Mouse (Mus musculus) neural tube, embryonic 11.5 days (tissue): ENCODE data around the gene Cckbr. TPM values are rescaled to one million over a fixed set of nuclear protein-coding genes. Genes with fewer than 3 reads are reported as not detected.

Experiments
- ATAC-seq: fragments of 200-750 bp; cut with Nextera tagmentation; 2 replicates; pipeline ENCODE4 v1.8.0; 2017; ENCODE audit warnings: moderate number of reproducible peaks, mild to moderate bottlenecking, moderate TSS enrichment, moderate library complexity; ENCODE audit not compliant: insufficient read depth, low FRiP score, low TSS enrichment
- DNase-seq: peaks from one replicate; pipeline ENCODE4 v3.0.0-alpha.2; 2015; ENCODE audit warnings: low spot score
- H3K27ac ChIP-seq: fragments of 300-500 bp; sonication (generic); 2 replicates; pipeline ENCODE4 v1.5.1; 2014; ENCODE audit warnings: low read depth, mild to moderate bottlenecking, low read length
- H3K27me3 ChIP-seq: fragments of 300-500 bp; sonication (generic); 2 replicates; pipeline ENCODE4 v1.6.1; 2014; ENCODE audit warnings: mild to moderate bottlenecking, low read length, mixed read lengths; ENCODE audit not compliant: control insufficient read depth, insufficient read depth
- H3K36me3 ChIP-seq: fragments of 300-500 bp; sonication (generic); 2 replicates; pipeline ENCODE4 v1.6.1; 2014; ENCODE audit warnings: mild to moderate bottlenecking, low read length, moderate library complexity, mixed read lengths; ENCODE audit not compliant: control insufficient read depth, insufficient read depth
- H3K4me1 ChIP-seq: fragments of 300-500 bp; sonication (generic); 2 replicates; pipeline ENCODE4 v1.6.1; 2014; ENCODE audit warnings: low read length, mixed read lengths; ENCODE audit not compliant: control insufficient read depth, insufficient read depth
- H3K4me2 ChIP-seq: fragments of 300-500 bp; sonication (generic); 2 replicates; pipeline ENCODE4 v1.6.1; 2014; ENCODE audit warnings: low read depth, mild to moderate bottlenecking, moderate library complexity
- H3K4me3 ChIP-seq: fragments of 300-500 bp; sonication (generic); 2 replicates; pipeline ENCODE4 v1.5.1; 2014; ENCODE audit warnings: low read depth, low read length
- H3K9ac ChIP-seq: fragments of 300-500 bp; sonication (generic); 2 replicates; pipeline ENCODE4 v1.6.1; 2014; ENCODE audit warnings: mild to moderate bottlenecking, low read length
- H3K9me3 ChIP-seq: fragments of 300-500 bp; sonication (generic); 2 replicates; pipeline ENCODE4 v1.6.1; 2016; ENCODE audit warnings: low read length; ENCODE audit not compliant: control insufficient read depth
- WGBS: fragments of 180-500 bp; shearing (Covaris S2); extraction: QIAGEN DNeasy Blood & Tissue Kit; methylation state at CpG from one replicate; pipeline ENCODE4 v1.1.7; 2014; 5-methylcytosine and 5-hydroxymethylcytosine counted together
- polyA plus RNA-seq: library from polyadenylated mRNA; unstranded; fragments of >200 nt; fragmentation: Nextera tagmentation; extraction: Ambion mirVana; gene quantifications from 2 replicates; pipeline ENCODE4 v1.2.1, GENCODE M21; 2014

Cckbr gene
- polyA plus RNA-seq, 1 experiment from 2014 or later, result not detected

DNA sequence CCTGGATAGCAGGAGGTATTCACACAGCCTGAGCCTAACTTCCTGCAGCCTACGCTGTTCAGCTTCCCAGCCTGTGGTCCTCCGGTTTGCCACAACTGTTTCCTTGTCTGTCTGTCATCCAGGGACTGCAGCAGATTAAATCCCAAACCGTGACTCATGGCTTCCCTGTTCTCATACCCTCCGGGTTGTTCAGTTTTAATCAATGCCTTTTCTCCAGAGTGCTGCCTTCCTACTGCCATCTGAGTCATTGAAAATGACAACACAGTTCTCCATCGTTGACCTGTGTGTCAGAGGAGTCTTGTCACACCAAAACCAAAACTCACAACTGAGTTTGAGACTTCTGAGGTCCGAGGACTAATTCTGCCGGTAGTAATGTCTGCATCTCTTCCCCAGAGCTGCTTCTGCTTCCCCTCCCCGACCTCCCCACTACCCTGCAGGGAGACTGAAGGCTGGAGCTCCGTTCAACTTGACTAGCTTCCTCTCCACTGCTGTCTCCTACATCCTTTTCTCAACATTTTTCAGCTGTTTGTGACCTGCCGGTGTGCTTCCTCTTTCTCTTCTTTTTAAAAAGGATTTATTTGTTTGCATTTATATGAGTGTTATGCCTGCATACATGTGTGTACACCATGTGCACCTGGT is 73.4 kb downstream of the Cckbr start:
- Histone ChIP-seq H3K27me3 (no peaks in the 10 kb centered on the region), H3K4me2 (no peak overlapping the region), H3K4me3 (no peak overlapping the region), H3K9ac (no peak overlapping the region), H3K4me1 (no peaks in the 10 kb centered on the region), H3K9me3 (no peaks in the 10 kb centered on the region), H3K36me3 (no peaks in the 10 kb centered on the region), H3K27ac (no peak overlapping the region)
- ATAC-seq (no peak), DNase-seq (no peak)
- WGBS, result 66% methylated on average over 10 of the region's 10 CpGs

DNA sequence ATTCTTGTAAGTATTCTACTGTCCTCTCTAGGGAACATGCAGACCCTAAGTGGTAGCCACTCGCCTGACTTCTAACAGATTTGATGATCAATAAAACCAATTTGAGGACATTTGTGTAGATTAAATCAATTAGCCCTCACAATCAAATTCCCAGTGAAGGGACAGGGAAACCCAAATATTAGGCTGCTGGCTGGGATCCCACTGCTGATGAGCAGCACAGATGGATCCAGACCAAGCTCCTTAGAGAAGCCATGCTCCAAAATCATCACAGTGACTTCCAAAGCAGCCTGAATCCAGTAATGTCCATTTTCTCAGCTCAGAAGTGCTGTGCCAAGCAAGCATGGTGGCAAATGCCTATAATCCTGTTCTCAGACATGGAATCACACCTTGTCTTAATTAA is 74.1 kb downstream of the Cckbr start:
- Histone ChIP-seq H3K36me3 (no peaks in the 10 kb centered on the region), H3K27ac (no peak overlapping the region), H3K4me1 (no peaks in the 10 kb centered on the region), H3K9me3 (no peaks in the 10 kb centered on the region), H3K4me3 (no peak overlapping the region), H3K9ac (no peak overlapping the region), H3K27me3 (no peaks in the 10 kb centered on the region), H3K4me2 (no peak overlapping the region)
- ATAC-seq (no peak), DNase-seq (no peak)
- 91% methylated on average over 1 of the region's 1 CpGs for WGBS

DNA sequence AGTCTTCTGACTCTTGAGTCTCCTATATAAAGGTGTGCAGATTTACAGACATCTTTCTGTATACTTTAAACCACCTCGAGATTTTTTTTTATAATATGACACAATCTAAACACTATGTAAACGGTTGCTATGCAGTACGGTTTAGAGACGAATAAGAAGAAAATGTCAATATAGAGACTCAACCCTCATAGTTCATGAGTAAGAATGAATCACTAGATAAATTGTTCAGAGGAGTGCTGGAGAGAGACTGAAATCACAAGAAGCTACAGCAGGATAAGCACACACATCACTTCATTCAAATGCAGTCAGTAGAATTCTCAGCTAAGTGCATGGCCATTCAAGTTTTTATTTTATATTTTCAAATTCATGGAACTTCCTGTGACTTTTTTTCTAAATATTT is 76.5 kb downstream of the Cckbr start:
- Histone ChIP-seq H3K9ac (no peak overlapping the region), H3K36me3 (no peaks in the 10 kb centered on the region), H3K4me1 (no peaks in the 10 kb centered on the region), H3K27ac (no peak overlapping the region), H3K9me3 (no peaks in the 10 kb centered on the region), H3K4me2 (no peak overlapping the region), H3K27me3 (no peaks in the 10 kb centered on the region), H3K4me3 (no peak overlapping the region)
- ATAC-seq (no peak), DNase-seq (no peak)
- 94% methylated on average over 4 of the region's 4 CpGs for WGBS

DNA sequence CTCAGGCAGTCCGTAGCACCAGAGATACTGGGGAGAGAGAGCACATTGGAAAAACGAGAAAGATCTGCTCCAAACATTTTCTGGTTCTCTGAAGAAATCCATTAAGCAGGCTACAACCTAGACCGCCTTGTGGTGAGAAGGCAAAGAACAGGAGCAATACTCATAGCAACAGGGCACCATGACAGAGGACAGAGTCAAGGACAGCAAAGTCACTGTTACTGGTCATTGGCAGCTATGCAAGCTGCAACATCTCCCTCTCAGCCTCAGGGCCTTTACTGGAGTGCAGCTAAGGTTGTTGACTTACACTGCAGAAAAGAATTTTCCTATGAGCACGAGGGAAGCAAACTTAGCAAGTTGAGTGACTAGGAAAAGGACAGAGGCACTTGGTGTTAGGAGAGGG is 81.7 kb downstream of the Cckbr start:
- WGBS, result 73% methylated on average over 4 of the region's 4 CpGs
- no peak overlapping the region for H3K4me3 ChIP-seq
- no peak for ATAC-seq
- H3K9me3 ChIP-seq, result no peaks in the 10 kb centered on the region
- no peaks in the 10 kb centered on the region for H3K4me1 ChIP-seq
- H3K27me3 ChIP-seq, result no peaks in the 10 kb centered on the region
- H3K4me2 ChIP-seq, result no peak overlapping the region
- H3K27ac ChIP-seq, result no peak overlapping the region
- no peaks in the 10 kb centered on the region for H3K36me3 ChIP-seq
- no peak overlapping the region for H3K9ac ChIP-seq
- no peak for DNase-seq

DNA sequence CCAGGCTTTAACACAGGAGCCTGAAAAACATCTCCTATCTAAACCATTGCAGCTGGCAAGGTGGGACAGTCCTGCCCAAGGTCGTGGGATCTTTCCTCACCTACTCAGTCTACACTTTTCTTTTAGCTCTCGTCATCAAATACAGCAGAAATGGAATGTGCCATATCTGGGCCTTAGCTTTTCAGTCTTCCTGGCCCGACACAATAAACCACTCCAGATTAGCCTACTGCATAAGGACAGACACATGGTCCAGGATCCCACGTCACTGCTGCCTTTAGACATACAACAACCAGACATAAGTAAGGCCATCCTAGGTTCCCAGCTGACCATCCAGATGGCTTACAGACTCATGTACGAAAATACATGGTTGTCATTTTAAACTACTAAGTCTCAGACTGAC is 84.6 kb downstream of the Cckbr start:
- ATAC-seq (no peak), DNase-seq (no peak)
- no peaks in the 10 kb centered on the region for H3K36me3 ChIP-seq
- no peak overlapping the region for H3K4me2 ChIP-seq
- no peak overlapping the region for H3K27ac ChIP-seq
- 85% methylated on average over 5 of the region's 5 CpGs for WGBS
- no peaks in the 10 kb centered on the region for H3K9me3 ChIP-seq
- H3K4me3 ChIP-seq, result no peak overlapping the region
- no peaks in the 10 kb centered on the region for H3K4me1 ChIP-seq
- no peaks in the 10 kb centered on the region for H3K27me3 ChIP-seq
- no peak overlapping the region for H3K9ac ChIP-seq

DNA sequence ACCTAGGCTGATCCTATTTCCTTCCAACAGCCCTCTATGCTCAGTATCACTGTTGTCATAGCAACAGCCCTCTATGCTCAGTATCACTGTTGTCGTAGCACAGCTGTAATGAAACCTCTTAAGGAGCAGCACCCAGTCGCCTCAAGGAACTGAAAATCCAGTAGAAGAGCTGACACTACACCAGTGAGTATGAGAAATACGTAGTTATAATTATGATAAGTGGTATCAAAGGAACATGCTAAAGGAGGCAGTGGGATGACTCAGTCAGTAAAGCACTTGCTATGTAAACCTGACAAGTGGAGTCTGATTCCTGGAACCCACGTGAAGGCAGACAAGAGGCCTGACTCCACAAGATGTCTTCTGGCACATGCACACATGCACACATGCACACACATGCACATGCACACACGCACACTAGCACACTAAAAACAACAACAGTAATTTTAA is 88.3 kb downstream of the Cckbr start:
- DNase-seq (no peak), ATAC-seq (no peak)
- WGBS, result 67% methylated on average over 5 of the region's 5 CpGs
- Histone ChIP-seq H3K4me1 (no peaks in the 10 kb centered on the region), H3K27me3 (no peaks in the 10 kb centered on the region), H3K36me3 (no peaks in the 10 kb centered on the region), H3K4me3 (no peak overlapping the region), H3K4me2 (no peak overlapping the region), H3K9ac (no peak overlapping the region), H3K27ac (no peak overlapping the region), H3K9me3 (no peaks in the 10 kb centered on the region)

DNA sequence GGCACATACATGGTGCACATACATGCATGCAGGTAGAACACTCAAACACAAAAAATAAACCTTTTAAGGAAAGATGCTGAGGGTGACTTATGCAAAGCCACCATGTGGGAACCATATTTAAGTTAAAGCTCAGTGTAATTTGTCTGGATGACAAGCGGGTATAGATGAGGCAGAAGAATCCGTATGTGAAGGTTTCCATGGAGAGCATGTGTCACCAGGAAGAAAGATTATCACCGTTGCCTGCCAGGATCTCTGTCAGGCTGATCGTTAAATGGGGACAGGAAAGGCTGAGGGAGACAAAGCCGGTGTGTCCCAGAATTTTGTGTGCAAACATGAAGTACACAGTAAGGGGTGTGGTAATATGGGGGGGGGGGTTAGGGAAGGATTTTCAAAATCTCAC is 89.0 kb downstream of the Cckbr start:
- H3K9me3 ChIP-seq, result no peaks in the 10 kb centered on the region
- 46% methylated on average over 5 of the region's 5 CpGs for WGBS
- H3K9ac ChIP-seq, result no peak overlapping the region
- no peak overlapping the region for H3K4me2 ChIP-seq
- DNase-seq (no peak), ATAC-seq (no peak)
- H3K27me3 ChIP-seq, result no peaks in the 10 kb centered on the region
- H3K27ac ChIP-seq, result no peak overlapping the region
- H3K4me1 ChIP-seq, result no peaks in the 10 kb centered on the region
- H3K4me3 ChIP-seq, result no peak overlapping the region
- H3K36me3 ChIP-seq, result no peaks in the 10 kb centered on the region

DNA sequence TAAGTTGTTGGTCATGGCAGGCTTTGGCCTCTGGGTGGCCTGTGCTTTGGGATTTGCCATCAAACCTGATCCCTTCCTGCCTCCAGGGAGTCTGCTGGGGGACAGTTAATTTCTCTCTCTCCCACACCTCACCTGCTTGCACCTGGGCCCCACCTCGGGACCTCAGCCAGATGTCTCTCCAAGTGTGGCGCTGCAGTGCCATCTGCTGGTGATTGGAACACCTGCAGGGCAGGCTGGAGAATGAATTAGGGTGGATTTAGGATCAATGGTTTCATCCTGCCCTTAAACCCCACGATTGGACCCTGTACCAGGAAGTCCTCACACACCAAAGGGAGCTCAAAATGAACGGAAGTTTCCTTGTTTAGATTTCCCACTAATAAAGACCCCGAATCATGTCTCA is 89.6 kb downstream of the Cckbr start:
- H3K27me3 ChIP-seq, result no peaks in the 10 kb centered on the region
- 12% methylated on average over 5 of the region's 5 CpGs for WGBS

DNA sequence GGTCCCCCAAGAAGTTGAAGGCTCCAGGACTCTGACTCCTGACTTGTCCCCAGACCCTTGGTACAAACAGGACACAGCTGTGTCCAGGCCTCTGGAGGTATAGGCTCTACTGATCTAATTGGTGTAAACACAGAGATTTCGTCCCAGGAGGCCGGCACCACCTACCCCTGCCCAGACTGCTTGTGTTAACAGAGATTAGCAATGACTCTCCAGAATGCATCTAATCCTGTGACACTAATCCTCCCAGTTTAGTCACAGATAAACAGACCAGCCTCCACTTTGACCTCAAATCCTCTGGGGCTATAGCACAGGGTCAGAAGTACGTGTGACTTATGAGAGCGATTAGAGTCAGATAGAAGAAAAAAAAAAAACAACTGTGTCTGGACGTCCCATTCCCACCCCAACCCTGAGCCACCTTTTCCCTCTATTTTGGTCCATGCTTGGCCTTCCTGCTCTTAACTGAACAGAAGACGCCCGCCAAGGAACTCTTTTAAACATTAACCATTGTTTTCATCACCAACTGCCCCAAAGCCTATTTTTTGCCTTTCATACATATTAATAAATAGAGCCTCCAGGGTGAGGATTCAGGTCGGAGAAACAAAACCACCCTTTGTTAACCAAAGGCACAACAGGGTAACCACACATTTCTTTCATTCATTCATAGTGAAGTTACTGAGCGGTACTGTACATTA is 91.3 kb downstream of the Cckbr start:
- WGBS, result 60% methylated on average over 9 of the region's 9 CpGs
- Histone ChIP-seq H3K36me3 (no peaks in the 10 kb centered on the region), H3K27me3 (no peaks in the 10 kb centered on the region), H3K4me3 (no peak overlapping the region), H3K4me2 (no peak overlapping the region), H3K4me1 (no peaks in the 10 kb centered on the region), H3K9me3 (no peaks in the 10 kb centered on the region), H3K9ac (no peak overlapping the region), H3K27ac (no peak overlapping the region)
- DNase-seq (no peak), ATAC-seq (no peak)

More for the DNA sequence above, 89.6 kb downstream of the Cckbr start:
- no peaks in the 10 kb centered on the region for H3K4me1 ChIP-seq
- no peak overlapping the region for H3K4me2 ChIP-seq
- H3K9ac ChIP-seq, result no peak overlapping the region
- DNase-seq (peak; percentile 72), ATAC-seq (peak; percentile 67; the same call in 1 of the 2 replicates)
- no peak overlapping the region for H3K4me3 ChIP-seq
- no peaks in the 10 kb centered on the region for H3K36me3 ChIP-seq
- no peak overlapping the region for H3K27ac ChIP-seq
- no peaks in the 10 kb centered on the region for H3K9me3 ChIP-seq
